Mouse (Mus musculus): ENCODE measurements around the gene Slc16a10.

The Slc16a10 gene

GRCm38 (mm10) chr10:40149584-40150145 lies 7.6 kb upstream of the Slc16a10 start:
- no peak for DNase-seq (ENCODE audit: extremely low spot score)

- no peak for DNase-seq (ENCODE audit: extremely low spot score)
Observed at GRCm38 (mm10) chr10:40147325-40148059, 5.4 kb upstream of the Slc16a10 start.

GRCm38 (mm10) chr10:40146451-40146850 lies 4.4 kb upstream of the Slc16a10 start:
- DNase-seq (ENCODE audit: extremely low spot score) = no peak

- DNase-seq (ENCODE audit: extremely low spot score) = no peak
Observed at GRCm38 (mm10) chr10:40144815-40145214, 2.8 kb upstream of the Slc16a10 start.

- no peak for DNase-seq (ENCODE audit: extremely low spot score)
Observed at GRCm38 (mm10) chr10:40141016-40141851, 824 bp downstream of the Slc16a10 start.

- DNase-seq (ENCODE audit: extremely low spot score) = no peak
Observed at GRCm38 (mm10) chr10:40139646-40140045, 2.4 kb downstream of the Slc16a10 start.

- DNase-seq (ENCODE audit: extremely low spot score) = no peak
Observed at GRCm38 (mm10) chr10:40135807-40136778, 6.0 kb downstream of the Slc16a10 start.

GRCm38 (mm10) chr10:40134906-40135305 lies 7.2 kb downstream of the Slc16a10 start:
- DNase-seq (ENCODE audit: extremely low spot score) = no peak

- DNase-seq (ENCODE audit: extremely low spot score) = no peak
Observed at GRCm38 (mm10) chr10:40133636-40134035, 8.4 kb downstream of the Slc16a10 start.

GRCm38 (mm10) chr10:40131690-40132418 lies 10.2 kb downstream of the Slc16a10 start:
- no peak for DNase-seq (ENCODE audit: extremely low spot score)

GRCm38 (mm10) chr10:40130126-40130525 lies 11.9 kb downstream of the Slc16a10 start:
- DNase-seq (ENCODE audit: extremely low spot score) = no peak

GRCm38 (mm10) chr10:40129134-40129533 lies 12.9 kb downstream of the Slc16a10 start:
- DNase-seq (ENCODE audit: extremely low spot score) = no peak

- no peak for DNase-seq (ENCODE audit: extremely low spot score)
Observed at GRCm38 (mm10) chr10:40128497-40128896, 13.6 kb downstream of the Slc16a10 start.

- no peak for DNase-seq (ENCODE audit: extremely low spot score)
Observed at GRCm38 (mm10) chr10:40125200-40125599, 16.9 kb downstream of the Slc16a10 start.

- no peak for DNase-seq (ENCODE audit: extremely low spot score)
Observed at GRCm38 (mm10) chr10:40124570-40124969, 17.5 kb downstream of the Slc16a10 start.

GRCm38 (mm10) chr10:40124096-40124495 lies 18.0 kb downstream of the Slc16a10 start:
- DNase-seq (ENCODE audit: extremely low spot score) = no peak

GRCm38 (mm10) chr10:40119466-40119865 lies 22.6 kb downstream of the Slc16a10 start:
- DNase-seq (ENCODE audit: extremely low spot score) = no peak

- no peak for DNase-seq (ENCODE audit: extremely low spot score)
Observed at GRCm38 (mm10) chr10:40118743-40119387, 23.2 kb downstream of the Slc16a10 start.

- DNase-seq (ENCODE audit: extremely low spot score) = no peak
Observed at GRCm38 (mm10) chr10:40113517-40114085, 28.5 kb downstream of the Slc16a10 start.

- no peak for DNase-seq (ENCODE audit: extremely low spot score)
Observed at GRCm38 (mm10) chr10:40112256-40112655, 29.8 kb downstream of the Slc16a10 start.
